Mouse (Mus musculus) liver, embryonic 16.5 days (tissue): ENCODE measurements around the gene Prrg1. TPM values are rescaled to one million over a fixed set of nuclear protein-coding genes. Genes with fewer than 3 reads are reported as not detected.
"Not testable (repeated sequence)": the region's sequence is repeated elsewhere in the genome, so short reads cannot be mapped to it uniquely, and the experiment has no call there.

ENCODE experiments used
- ATAC-seq: fragments of 200-750 bp; cut with Nextera tagmentation; 2 replicates; pipeline ENCODE4 v1.8.0; 2017; ENCODE audit warnings: low read depth, mild to moderate bottlenecking, moderate number of reproducible peaks, moderate library complexity
- H3K27ac ChIP-seq: fragments of 300-500 bp; sonication (generic); 2 replicates; pipeline ENCODE4 v1.5.1; 2014; ENCODE audit warnings: mild to moderate bottlenecking, low read length
- H3K27me3 ChIP-seq: fragments of 300-500 bp; sonication (generic); 2 replicates; pipeline ENCODE4 v1.6.1; 2014; ENCODE audit warnings: low read depth, low read length, mixed read lengths; ENCODE audit not compliant: control insufficient read depth, insufficient read depth
- H3K36me3 ChIP-seq: fragments of 300-500 bp; sonication (generic); 2 replicates; pipeline ENCODE4 v1.6.1; 2014; ENCODE audit warnings: mild to moderate bottlenecking; ENCODE audit not compliant: control insufficient read depth, insufficient read depth
- H3K4me1 ChIP-seq: fragments of 300-500 bp; sonication (generic); 2 replicates; pipeline ENCODE4 v1.6.1; 2014; ENCODE audit warnings: low read depth, low read length, mixed read lengths; ENCODE audit not compliant: control insufficient read depth
- H3K4me2 ChIP-seq: fragments of 300-500 bp; sonication (generic); 2 replicates; pipeline ENCODE4 v1.6.1; 2014; ENCODE audit warnings: low read depth, low read length, mixed read lengths
- H3K4me3 ChIP-seq: fragments of 300-500 bp; sonication (generic); 2 replicates; pipeline ENCODE4 v1.5.1; 2014; ENCODE audit warnings: low read depth, mild to moderate bottlenecking, low read length
- H3K9ac ChIP-seq: fragments of 300-500 bp; sonication (generic); 2 replicates; pipeline ENCODE4 v1.6.1; 2014; ENCODE audit warnings: low read depth, low read length
- H3K9me3 ChIP-seq: fragments of 300-500 bp; sonication (generic); replicated peaks from 2 replicates; pipeline ENCODE4 v1.6.1; 2016; ENCODE audit warnings: low read length; ENCODE audit not compliant: control insufficient read depth
- WGBS: fragments of 180-500 bp; shearing (Covaris S2); extraction: QIAGEN DNeasy Blood & Tissue Kit; methylation state at CpG from one replicate; pipeline ENCODE4 v1.1.7; 2014; ENCODE audit not compliant: insufficient replicate concordance; 5-methylcytosine and 5-hydroxymethylcytosine counted together
- polyA plus RNA-seq: library from polyadenylated mRNA; unstranded; fragments of >200 nt; fragmentation: Nextera tagmentation; extraction: Ambion mirVana; gene quantifications from 2 replicates; pipeline ENCODE4 v1.2.1, GENCODE M21; 2015

Gene Prrg1
- polyA plus RNA-seq, 1 experiment from 2014 or later = 1.9 TPM

GRCm38 (mm10) chrX:78538632-78539316 is 44.9 kb downstream of the Prrg1 start:
- Histone ChIP-seq H3K4me2 (no peak overlapping the region), H3K27me3 (no peaks in the 10 kb centered on the region), H3K4me3 (no peak overlapping the region), H3K27ac (no peak overlapping the region), H3K4me1 (no peaks in the 10 kb centered on the region), H3K9ac (no peak overlapping the region), H3K36me3 (no peaks in the 10 kb centered on the region), H3K9me3 (no peaks in the 10 kb centered on the region)
- WGBS = 32% methylated on average over 2 of the region's 2 CpGs
- ATAC-seq = no peak

- no peaks in the 10 kb centered on the region for H3K27me3 ChIP-seq
- ATAC-seq = no peak
- no peaks in the 10 kb centered on the region for H3K4me1 ChIP-seq
- H3K4me2 ChIP-seq = no peak overlapping the region
- H3K9me3 ChIP-seq = no peaks in the 10 kb centered on the region
- 74% methylated on average over 2 of the region's 2 CpGs for WGBS
- no peak overlapping the region for H3K9ac ChIP-seq
- no peak overlapping the region for H3K4me3 ChIP-seq
- H3K36me3 ChIP-seq = no peaks in the 10 kb centered on the region
- H3K27ac ChIP-seq = no peak overlapping the region
Measured at GRCm38 (mm10) chrX:78518301-78518700, 65.4 kb downstream of the Prrg1 start.

GRCm38 (mm10) chrX:78482987-78483386 is 100.7 kb downstream of the Prrg1 start:
- H3K27me3 ChIP-seq = no peaks in the 10 kb centered on the region
- H3K9me3 ChIP-seq = no peaks in the 10 kb centered on the region
- 76% methylated on average over 2 of the region's 2 CpGs for WGBS
- no peak overlapping the region for H3K4me3 ChIP-seq
- H3K4me1 ChIP-seq = no peaks in the 10 kb centered on the region
- H3K4me2 ChIP-seq = no peak overlapping the region
- H3K36me3 ChIP-seq = no peaks in the 10 kb centered on the region
- H3K27ac ChIP-seq = no peak overlapping the region
- no peak overlapping the region for H3K9ac ChIP-seq
- ATAC-seq = no peak

- Histone ChIP-seq H3K27me3 (no peaks in the 10 kb centered on the region), H3K27ac (no peak overlapping the region), H3K4me3 (no peak overlapping the region), H3K4me2 (no peak overlapping the region), H3K4me1 (no peaks in the 10 kb centered on the region), H3K36me3 (no peaks in the 10 kb centered on the region), H3K9me3 (no peaks in the 10 kb centered on the region), H3K9ac (no peak overlapping the region)
- 46% methylated on average over 3 of the region's 3 CpGs for WGBS
- ATAC-seq = no peak
Measured at GRCm38 (mm10) chrX:78479710-78480109, 104.0 kb downstream of the Prrg1 start.

- ATAC-seq = no peak
Measured at GRCm38 (mm10) chrX:78434357-78434756, 149.3 kb downstream of the Prrg1 start.

GRCm38 (mm10) chrX:78403346-78403745 is 180.3 kb downstream of the Prrg1 start:
- ATAC-seq, H3K27me3 ChIP-seq, H3K4me2 ChIP-seq, H3K36me3 ChIP-seq, H3K4me3 ChIP-seq, H3K4me1 ChIP-seq, H3K27ac ChIP-seq, H3K9me3 ChIP-seq, H3K9ac ChIP-seq: not testable (repeated sequence)
- 54% methylated on average over 2 of the region's 2 CpGs for WGBS

More at GRCm38 (mm10) chrX:78434357-78434756, 149.3 kb downstream of the Prrg1 start:
- Histone ChIP-seq H3K9ac (no peak overlapping the region), H3K27ac (no peak overlapping the region), H3K4me1 (no peaks in the 10 kb centered on the region), H3K27me3 (no peaks in the 10 kb centered on the region), H3K4me2 (no peak overlapping the region), H3K9me3 (no peaks in the 10 kb centered on the region), H3K4me3 (no peak overlapping the region), H3K36me3 (no peaks in the 10 kb centered on the region)
- 61% methylated on average over 6 of the region's 6 CpGs for WGBS

Other genes starting within 250 kb of the Prrg1 start
- gene 4930480E11Rik, start 214.3 kb downstream of the Prrg1 start, polyA plus RNA-seq = not detected in 2 replicates
- gene Fam47c, start 153.9 kb upstream of the Prrg1 start, polyA plus RNA-seq = not detected in 2 replicates